Mouse (Mus musculus) olfactory bulb, adult 2 months (tissue): Measurements from ENCODE around the gene Gda.

Source experiments
- CTCF ChIP-seq: fragments of 200-500 bp; IDR thresholded peaks from 2 replicates; pipeline ENCODE4 v1.5.1; 2012; ENCODE audit warnings: low read depth, mild to moderate bottlenecking, low read length, moderate library complexity; ENCODE audit not compliant: insufficient read depth
- POLR2A ChIP-seq: fragments of 200-500 bp; IDR thresholded peaks from 2 replicates; pipeline ENCODE4 v1.6.1; 2012; ENCODE audit warnings: mild to moderate bottlenecking, low read depth, low read length, moderate library complexity; ENCODE audit not compliant: insufficient read depth

DNA sequence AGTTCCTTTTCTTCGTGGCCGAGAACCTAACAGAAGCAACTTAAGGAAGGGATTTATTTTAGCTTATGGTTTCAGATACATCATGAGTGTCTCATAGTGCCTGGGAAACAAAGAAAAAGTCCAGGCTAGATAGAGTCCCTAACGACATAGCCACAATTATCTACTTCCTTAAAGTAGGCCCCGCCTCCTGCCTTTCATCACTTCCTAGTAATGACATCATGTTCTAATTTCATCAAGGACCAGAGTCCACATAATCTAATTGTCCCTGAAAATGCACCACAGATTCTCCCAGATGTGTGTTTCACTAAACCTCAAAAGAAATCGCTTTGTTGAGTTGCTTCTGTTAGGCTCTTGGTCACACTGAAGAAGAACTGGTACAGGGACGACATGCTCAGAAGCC, 115.5 kb downstream of the Gda start:
- TF ChIP-seq POLR2A (no peak), CTCF (no peak)
